20 mouse cellular contexts compared by ENCODE assay signal in the genomic region with DNA sequence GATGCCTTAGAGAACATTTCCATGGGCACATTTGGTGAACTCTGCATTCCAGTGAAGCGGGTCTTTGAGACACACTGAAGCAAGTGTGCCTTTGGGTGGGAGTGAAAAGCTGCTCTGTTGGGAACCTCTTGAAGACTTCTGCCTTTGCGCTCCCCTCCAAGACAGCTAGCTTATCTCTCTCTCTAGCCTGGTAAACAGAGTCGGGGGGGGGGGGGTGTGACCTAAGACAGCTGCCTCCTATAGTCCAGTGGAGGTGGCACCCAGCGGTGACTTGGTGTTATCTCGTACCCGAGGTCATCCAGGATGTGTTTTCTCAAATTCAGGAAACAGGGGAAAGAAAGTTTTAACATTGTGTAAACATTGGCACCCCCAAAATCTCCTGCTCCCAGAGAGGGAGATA.
A peak's percentile ranks its signal among the peaks of the same experiment; 100 is the strongest.
DNase-seq lines count a peak whose midpoint lies in the region; ATAC-seq and TF ChIP-seq lines count a peak whose summit lies in the region.
"Had no signal": no experiment of that assay in that cellular context is flagged by ENCODE, and none has a peak within 500 bp of the region (broad histone marks: within the 10 kb centered on the region; RNA-seq: fewer than 3 reads in every experiment).

No protein-coding gene starts in this region.

- peaks cover 4% of the 10 kb centered on the region; the same call in 1 of the 2 replicates for H3K36me3 ChIP-seq in midbrain, embryonic 10.5 days
- H3K36me3 ChIP-seq in midbrain, embryonic 13.5 days, result no peaks in the 10 kb centered on the region
- no peaks in the 10 kb centered on the region for H3K36me3 ChIP-seq in liver, embryonic 11.5 days (ENCODE audit: control insufficient read depth, insufficient read depth, low read length)
- H3K36me3 ChIP-seq in liver, embryonic 16.5 days (ENCODE audit: control insufficient read depth, insufficient read depth), result no peaks in the 10 kb centered on the region
- H3K36me3 ChIP-seq: heart, embryonic 12.5 days; hindbrain, embryonic 15.5 days had no signal

- H3K27ac ChIP-seq in midbrain, embryonic 10.5 days (replicated peaks), result 0 out of 2 replicates have a peak overlapping the region, but pooled peaks have one; percentile 9
- H3K27ac ChIP-seq in midbrain, embryonic 13.5 days, result no peak overlapping the region
- no peak overlapping the region for H3K27ac ChIP-seq in liver, embryonic 11.5 days (ENCODE audit: low read depth, low read length)
- H3K27ac ChIP-seq in liver, embryonic 16.5 days (ENCODE audit: low read length), result no peak overlapping the region
- H3K27ac ChIP-seq: forebrain, embryonic 13.5 days; heart, adult 2 months; hindbrain, embryonic 15.5 days had no signal

- no peak for TF ChIP-seq POLR2A in lung, adult 2 months (IDR thresholded peaks at IDR 0.05; ENCODE audit: borderline replicate concordance, extremely low read depth, low read depth, low read length)

- no peak overlapping the region for H3K4me3 ChIP-seq in midbrain, embryonic 10.5 days
- no peak overlapping the region for H3K4me3 ChIP-seq in midbrain, embryonic 13.5 days (replicated peaks)
- no peak overlapping the region for H3K4me3 ChIP-seq in liver, embryonic 11.5 days (ENCODE audit: low read depth, low read length)
- H3K4me3 ChIP-seq in liver, embryonic 16.5 days (ENCODE audit: low read depth, low read length), result no peak overlapping the region
- no peak overlapping the region for H3K4me3 ChIP-seq in lung, adult 2 months (replicated peaks; ENCODE audit: extremely low read depth, low read depth, low read length)
- H3K4me3 ChIP-seq: forebrain, embryonic 13.5 days; heart, adult 2 months; heart, embryonic 12.5 days; hindbrain, embryonic 15.5 days had no signal

- DNase-seq in midbrain, embryonic 10.5 days (ENCODE audit: low spot score), result no peak
- no peak for DNase-seq in liver, embryonic 11.5 days (ENCODE audit: low spot score)
- peak; percentile 33 for DNase-seq in yolk sac, embryonic 10.5 days (ENCODE audit: low spot score)
- DNase-seq in cerebellum, postnatal 25 days, result no peak
- DNase-seq in lung, adult 2 months, result no peak
- DNase-seq: adrenal gland, adult 8-10 months; adrenal gland, postnatal 36 days; B cell, adult 2 months; cerebellum, adult 2 months; cerebellum, postnatal 14 days; forebrain, postnatal 0 days; gastrocnemius, postnatal 14 days; heart, adult 2 months had no signal

- no peak overlapping the region for H3K9ac ChIP-seq in midbrain, embryonic 13.5 days (replicated peaks)
- no peak overlapping the region for H3K9ac ChIP-seq in liver, embryonic 11.5 days (ENCODE audit: low read depth, low read length)
- no peak overlapping the region for H3K9ac ChIP-seq in liver, embryonic 16.5 days (ENCODE audit: low read depth, low read length)
- H3K9ac ChIP-seq: forebrain, embryonic 13.5 days; forebrain, postnatal 0 days; heart, embryonic 12.5 days; hindbrain, embryonic 15.5 days had no signal

- H3K4me2 ChIP-seq in midbrain, embryonic 13.5 days (replicated peaks), result no peak overlapping the region
- H3K4me2 ChIP-seq in liver, embryonic 11.5 days, result no peak overlapping the region
- no peak overlapping the region for H3K4me2 ChIP-seq in liver, embryonic 16.5 days (ENCODE audit: low read depth, low read length)
- H3K4me2 ChIP-seq: forebrain, embryonic 13.5 days; heart, embryonic 12.5 days; hindbrain, embryonic 15.5 days had no signal

- peaks cover 68% of the 10 kb centered on the region for H3K4me1 ChIP-seq in midbrain, embryonic 10.5 days
- peaks cover 46% of the 10 kb centered on the region for H3K4me1 ChIP-seq in midbrain, embryonic 13.5 days (replicated peaks)
- H3K4me1 ChIP-seq in liver, embryonic 11.5 days (replicated peaks; ENCODE audit: control insufficient read depth, insufficient read depth, low read length), result peaks cover 17% of the 10 kb centered on the region
- H3K4me1 ChIP-seq in liver, embryonic 16.5 days (ENCODE audit: control insufficient read depth, low read depth, low read length), result peaks cover 5% of the 10 kb centered on the region
- H3K4me1 ChIP-seq in lung, adult 2 months (ENCODE audit: control insufficient read depth, insufficient read depth, low read length), result peaks cover 2% of the 10 kb centered on the region; the same call in 1 of the 2 replicates

- no peak for TF ChIP-seq CTCF in lung, adult 2 months (IDR thresholded peaks at IDR 0.05; ENCODE audit: insufficient read depth, low read length)

- H3K27me3 ChIP-seq in midbrain, embryonic 10.5 days (ENCODE audit: low read depth, poor library complexity, severe bottlenecking), result peaks cover 100% of the 10 kb centered on the region
- H3K27me3 ChIP-seq in midbrain, embryonic 13.5 days, result peaks cover 66% of the 10 kb centered on the region
- H3K27me3 ChIP-seq in liver, embryonic 11.5 days (replicated peaks; ENCODE audit: control insufficient read depth, insufficient read depth, low read length), result no peaks in the 10 kb centered on the region
- H3K27me3 ChIP-seq in liver, embryonic 16.5 days (ENCODE audit: control insufficient read depth, insufficient read depth, low read depth, low read length), result no peaks in the 10 kb centered on the region
- H3K27me3 ChIP-seq: heart, embryonic 12.5 days had no signal

- 48% methylated on average over 6 of the region's 6 CpGs for WGBS in midbrain, embryonic 10.5 days
- WGBS in midbrain, embryonic 13.5 days, result 54% methylated on average over 6 of the region's 6 CpGs
- 12% methylated on average over 6 of the region's 6 CpGs for WGBS in liver, embryonic 11.5 days
- WGBS in liver, embryonic 16.5 days (ENCODE audit: insufficient replicate concordance), result 8% methylated on average over 6 of the region's 6 CpGs
- WGBS in lung, adult 2 months, result 36% methylated on average over 6 of the region's 6 CpGs

- no peaks in the 10 kb centered on the region for H3K9me3 ChIP-seq in midbrain, embryonic 10.5 days (replicated peaks)
- no peaks in the 10 kb centered on the region for H3K9me3 ChIP-seq in midbrain, embryonic 13.5 days
- no peaks in the 10 kb centered on the region for H3K9me3 ChIP-seq in liver, embryonic 11.5 days (ENCODE audit: control insufficient read depth, low read length)
- H3K9me3 ChIP-seq in liver, embryonic 16.5 days (replicated peaks; ENCODE audit: control insufficient read depth, low read length), result no peaks in the 10 kb centered on the region
- H3K9me3 ChIP-seq: forebrain, embryonic 13.5 days; G1E; heart, embryonic 12.5 days; hindbrain, embryonic 15.5 days had no signal

- no peak for ATAC-seq in midbrain, embryonic 13.5 days
- ATAC-seq in liver, embryonic 11.5 days (replicated peaks; ENCODE audit: low FRiP score), result peak; percentile 66; the same call in 1 of the 2 replicates
- ATAC-seq in liver, embryonic 16.5 days (ENCODE audit: low read depth), result 0 out of 2 replicates have a peak, but pooled peaks have one; percentile 24
- ATAC-seq: CD4-positive, CD25-positive, alpha-beta regulatory T cell, adult 4 months; forebrain, embryonic 13.5 days; forebrain, postnatal 0 days had no signal
